Mouse (Mus musculus) bone marrow macrophage, adult 2 months (primary cell): Measurements from ENCODE around the gene D330045A20Rik. TPM values are rescaled to one million over a fixed set of nuclear protein-coding genes. Genes with fewer than 3 reads are reported as not detected.
"Not testable (repeated sequence)": the region's sequence is repeated elsewhere in the genome, so short reads cannot be mapped to it uniquely, and the experiment has no call there.

ENCODE experiments used
- H3K27ac ChIP-seq: 2 replicates; pipeline ENCODE4 v1.5.1; 2012; ENCODE audit warnings: low read depth, low read length; ENCODE audit not compliant: insufficient read depth
- H3K4me1 ChIP-seq: 2 replicates; pipeline ENCODE4 v1.6.1; 2012; ENCODE audit warnings: low read length; ENCODE audit not compliant: control insufficient read depth, insufficient read depth
- H3K4me3 ChIP-seq: 2 replicates; pipeline ENCODE4 v1.5.1; 2012; ENCODE audit warnings: mild to moderate bottlenecking, low read length, moderate library complexity; ENCODE audit not compliant: insufficient read depth
- CTCF ChIP-seq: IDR thresholded peaks from 2 replicates; pipeline ENCODE4 v1.5.1; 2012; ENCODE audit warnings: low read depth, mild to moderate bottlenecking, low read length, moderate library complexity
- POLR2A ChIP-seq: IDR thresholded peaks from 2 replicates; pipeline ENCODE4 v1.6.1; 2012; ENCODE audit warnings: mild to moderate bottlenecking, low read depth, low read length, borderline replicate concordance
- polyA plus RNA-seq: library from polyadenylated mRNA; stranded (reverse); fragments of >200 nt; gene quantifications from 2 replicates; pipeline ENCODE4 v1.2.4, GENCODE M21; 2012; ENCODE audit not compliant: missing spikeins, insufficient read depth, insufficient read length

D330045A20Rik gene
- polyA plus RNA-seq, 1 experiment: 4.7 TPM

GRCm38 (mm10) chrX:139570054-139570453, 89.9 kb downstream of the D330045A20Rik start:
- H3K4me1 ChIP-seq: peaks cover 13% of the 10 kb centered on the region
- no peak overlapping the region for H3K27ac ChIP-seq
- TF ChIP-seq CTCF: no peak
- H3K4me3 ChIP-seq: no peak overlapping the region

DNA sequence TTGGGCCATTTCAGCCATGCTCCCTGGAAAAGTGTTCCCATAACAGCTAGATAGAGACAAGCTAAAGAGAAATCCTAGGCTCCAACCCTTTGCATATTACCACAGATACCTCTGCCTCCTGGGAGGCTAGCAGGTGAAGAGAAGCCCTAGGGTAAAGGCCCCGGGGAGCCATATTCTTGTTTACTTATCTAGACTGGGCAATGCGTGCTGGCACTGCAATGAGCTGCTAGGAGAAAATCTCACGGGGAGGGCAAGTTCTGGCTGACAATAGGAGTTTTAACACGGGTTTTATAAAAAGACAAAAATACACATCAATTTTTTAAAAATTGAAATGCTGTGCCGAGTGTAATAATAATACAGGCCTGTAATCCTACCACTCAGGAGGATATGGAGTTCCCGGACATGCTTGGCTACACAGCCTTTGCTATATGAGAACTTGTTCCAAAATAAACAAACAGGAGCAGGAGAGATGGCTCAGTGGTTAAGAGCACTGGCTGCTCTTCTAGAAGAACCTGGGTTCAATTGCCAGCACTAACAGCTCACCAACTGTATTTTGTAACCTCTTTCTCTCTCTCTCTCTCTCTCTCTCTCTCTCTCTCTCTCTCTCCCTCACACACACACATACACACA, 98.6 kb downstream of the D330045A20Rik start:
- no peak for TF ChIP-seq POLR2A
- no peak for TF ChIP-seq CTCF
- Histone ChIP-seq H3K4me1 (peaks cover 2% of the 10 kb centered on the region; the same call in 1 of the 2 replicates), H3K27ac (no peak overlapping the region), H3K4me3 (no peak overlapping the region)

DNA sequence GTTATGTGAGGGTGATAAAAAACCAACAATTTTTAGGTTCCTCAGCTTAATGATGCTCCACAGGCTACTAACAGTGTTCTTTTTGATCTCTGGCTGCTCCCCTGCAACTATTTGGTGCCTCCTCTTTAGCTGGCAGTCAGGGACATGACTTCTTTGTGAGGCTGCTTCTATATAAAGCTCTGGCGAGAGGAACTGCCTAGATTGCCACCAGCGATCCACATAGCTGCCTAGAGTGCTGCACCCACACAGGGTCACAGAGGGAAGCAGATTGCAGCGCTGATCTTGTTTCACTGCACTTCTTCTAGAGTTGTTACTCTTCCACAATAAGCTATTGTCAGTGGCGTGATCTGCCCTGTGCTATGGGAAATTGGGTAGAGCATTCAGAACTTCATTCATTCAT, 103.4 kb downstream of the D330045A20Rik start:
- TF ChIP-seq POLR2A: no peak

DNA sequence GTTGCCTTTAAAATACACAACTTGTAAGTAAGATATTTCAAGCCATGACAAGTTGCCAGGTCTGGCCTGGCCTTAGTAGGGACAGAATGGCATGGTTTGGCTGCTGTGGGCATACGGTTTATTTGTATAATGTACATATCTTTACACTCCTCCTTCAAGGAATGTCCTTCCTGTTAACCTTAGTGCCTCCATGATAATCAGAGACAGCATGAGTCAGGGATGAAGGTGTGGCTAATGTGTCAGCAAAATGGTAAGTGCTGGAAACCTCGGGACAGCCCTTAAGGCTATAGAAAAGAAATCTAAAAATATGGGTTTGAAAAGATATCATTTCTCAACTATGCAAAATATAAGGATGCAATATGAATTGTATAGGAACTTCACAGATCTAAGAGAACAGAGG, 106.5 kb downstream of the D330045A20Rik start:
- H3K27ac ChIP-seq: peak overlapping the region; percentile 31
- H3K4me3 ChIP-seq: not testable (repeated sequence)

More for the DNA sequence above, 103.4 kb downstream of the D330045A20Rik start:
- Histone ChIP-seq H3K4me3 (no peak overlapping the region), H3K27ac (peak overlapping the region; percentile 74), H3K4me1 (peaks cover 18% of the 10 kb centered on the region)

GRCm38 (mm10) chrX:139596404-139596803, 116.2 kb downstream of the D330045A20Rik start:
- TF ChIP-seq CTCF (no peak), POLR2A (no peak)
- no peak overlapping the region for H3K4me3 ChIP-seq
- no peaks in the 10 kb centered on the region for H3K4me1 ChIP-seq
- no peak overlapping the region for H3K27ac ChIP-seq

More for the DNA sequence above, 106.5 kb downstream of the D330045A20Rik start:
- H3K4me1 ChIP-seq: peaks cover 20% of the 10 kb centered on the region

Other genes starting within 250 kb of the D330045A20Rik start
- not detected in 2 replicates for gene Trap1a, start 146.7 kb upstream of the D330045A20Rik start, polyA plus RNA-seq
- gene Rnf128, start 82.9 kb downstream of the D330045A20Rik start, polyA plus RNA-seq: 96.4 and 98.2 TPM in 2 replicates
- gene Tbc1d8b, start 204.6 kb downstream of the D330045A20Rik start, polyA plus RNA-seq: 3.6 and 5.4 TPM in 2 replicates
- 4.8 TPM in 1 of 2 replicates, not detected in the other for gene Gm15013, start 234.1 kb downstream of the D330045A20Rik start, polyA plus RNA-seq